Mouse (Mus musculus): Measurements from ENCODE around the gene Tars2.

GRCm38 (mm10) chr3:95701877-95702540, 58.0 kb downstream of the Tars2 start:
- TF ChIP-seq CTCF (IDR thresholded peaks at IDR 0.05 in 2 of 3, conservative IDR thresholded peaks at IDR 0.05 in 1 of 3; ENCODE audit: control insufficient read depth in 1 of 3, insufficient read depth in 1 of 3, low read depth in 2 of 3, low read length in 3 of 3, poor library complexity in 1 of 3, severe bottlenecking in 1 of 3) (no peak), EP300 (IDR thresholded peaks at IDR 0.05; ENCODE audit: low read depth in 1 of 2, low read length in 2 of 2) (no peak), ZNF384 (IDR thresholded peaks at IDR 0.05; ENCODE audit: low read depth, low read length) (no peak), MAZ (IDR thresholded peaks at IDR 0.05; ENCODE audit: low read depth, low read length) (no peak), POLR2A (IDR thresholded peaks at IDR 0.05; ENCODE audit: control insufficient read depth in 1 of 2, insufficient read depth in 1 of 2, low read depth in 1 of 2, low read length in 2 of 2, poor library complexity in 1 of 2) (no peak), CHD2 (IDR thresholded peaks at IDR 0.05; ENCODE audit: low read length) (no peak), JUND (IDR thresholded peaks at IDR 0.05; ENCODE audit: low read depth, low read length) (no peak), MYC (IDR thresholded peaks at IDR 0.05; ENCODE audit: low read depth, low read length) (no peak), MAFK (IDR thresholded peaks at IDR 0.05; ENCODE audit: borderline replicate concordance, low read depth, low read length) (no peak)
